Mouse (Mus musculus) liver, adult 2 months (tissue): ENCODE data around the gene Tmem254a. TPM values are rescaled to one million over a fixed set of nuclear protein-coding genes. Genes with fewer than 3 reads are reported as not detected.
"Not testable (repeated sequence)": the region's sequence is repeated elsewhere in the genome, so short reads cannot be mapped to it uniquely, and the experiment has no call there.

Experiments used
- DNase-seq: peaks from one replicate; pipeline ENCODE4 v3.0.0-alpha.2; 2011; ENCODE audit warnings: low read depth, low spot score; ENCODE audit errors: extremely low read depth
- H3K27ac ChIP-seq: fragments of 200-500 bp; replicated peaks from 2 replicates; pipeline ENCODE4 v1.5.1; 2012; ENCODE audit warnings: low read depth, mild to moderate bottlenecking, control low read depth, inconsistent platforms, low read length; ENCODE audit not compliant: insufficient read depth
- H3K27me3 ChIP-seq: fragments of 200-500 bp; 2 replicates; pipeline ENCODE4 v1.6.1; 2012; ENCODE audit warnings: mild to moderate bottlenecking, moderate library complexity, low read length, inconsistent platforms; ENCODE audit not compliant: control insufficient read depth, insufficient read depth
- H3K36me3 ChIP-seq: fragments of 200-500 bp; 2 replicates; pipeline ENCODE4 v1.6.1; 2012; ENCODE audit warnings: low read length, inconsistent platforms; ENCODE audit not compliant: control insufficient read depth, insufficient read depth
- H3K4me1 ChIP-seq: fragments of 200-500 bp; 2 replicates; pipeline ENCODE4 v1.6.1; 2011; ENCODE audit warnings: low read length; ENCODE audit not compliant: control insufficient read depth, insufficient read depth
- H3K4me3 ChIP-seq: fragments of 200-500 bp; 2 replicates; pipeline ENCODE4 v1.5.1; 2011; ENCODE audit warnings: low read depth, mild to moderate bottlenecking, control low read depth, low read length, moderate library complexity; ENCODE audit not compliant: insufficient read depth
- H3K79me2 ChIP-seq: fragments of 200-500 bp; 2 replicates; pipeline ENCODE4 v1.6.1; 2012; ENCODE audit warnings: inconsistent platforms, mild to moderate bottlenecking, low read length, moderate library complexity; ENCODE audit not compliant: control insufficient read depth, insufficient read depth
- H3K9ac ChIP-seq: fragments of 200-500 bp; 2 replicates; pipeline ENCODE4 v1.6.1; 2012; ENCODE audit warnings: low read depth, mild to moderate bottlenecking, control low read depth, inconsistent platforms, low read length
- WGBS: fragments of 180-500 bp; shearing (Covaris S2); methylation state at CpG from one replicate; pipeline ENCODE4 v1.1.7; 2018; 5-methylcytosine and 5-hydroxymethylcytosine counted together
- polyA plus RNA-seq: library from polyadenylated mRNA; depleted of rRNA; stranded (reverse); fragments of >200 nt; gene quantifications from 2 replicates; pipeline ENCODE4 v1.2.3, GENCODE M21; 2012; rRNA removed
- total RNA-seq: library from RNA; depleted of rRNA; stranded (reverse); fragments of >200 nt; gene quantifications from 2 replicates; pipeline ENCODE4 v1.2.3, GENCODE M21; 2014; rRNA removed

Tmem254a gene
- total and polyA plus RNA-seq, 2 experiments: 1.7 to 15.7 TPM

DNA sequence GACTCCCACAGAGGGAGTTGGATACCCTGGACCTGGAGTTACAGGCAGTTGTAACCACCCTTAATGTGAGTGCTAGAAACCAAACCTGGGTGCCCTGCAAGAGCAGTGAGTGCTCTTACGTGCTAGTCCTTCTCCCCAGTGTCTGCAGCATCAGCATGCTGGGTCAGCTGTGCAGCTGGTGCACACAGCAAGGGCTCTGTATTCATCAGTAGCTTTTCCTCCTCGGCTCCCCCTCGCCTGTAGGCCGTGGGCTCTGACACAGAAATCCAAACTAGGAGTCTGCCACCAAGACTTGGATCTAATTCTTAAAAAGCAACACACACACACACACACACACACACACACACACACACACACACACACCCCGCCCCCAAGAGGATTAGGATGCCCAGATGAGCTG lies 22.2 kb downstream of the Tmem254a start:
- not testable (repeated sequence) for H3K27me3 ChIP-seq, DNase-seq
- 100% methylated on average over 1 of the region's 5 CpGs for WGBS

DNA sequence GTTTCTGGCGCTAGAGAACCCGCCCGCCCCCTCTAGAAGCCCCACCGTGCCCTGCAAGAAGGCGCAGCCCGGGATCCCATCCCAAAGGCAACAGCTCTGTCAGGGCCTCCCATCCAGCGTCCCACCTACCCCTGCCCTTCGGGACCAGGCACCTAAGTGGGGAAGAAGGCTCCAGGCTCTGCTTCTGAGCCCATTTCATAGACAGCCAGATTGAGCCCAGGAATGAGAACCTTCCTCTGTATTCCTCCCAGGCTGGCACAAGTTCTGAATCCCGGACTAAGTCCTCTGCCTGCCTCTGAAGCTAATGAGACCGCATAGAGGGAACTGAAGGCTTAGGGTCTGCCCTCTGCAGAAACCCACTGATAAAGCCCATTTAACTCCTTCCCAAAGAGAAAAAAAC lies 24.5 kb downstream of the Tmem254a start, which contains the start of gene Plac9a:
TSS of gene Plac9a (minus strand) at position 101 of the 400 bp plus-strand sequence.
- not testable (repeated sequence) for H3K9ac ChIP-seq, H3K79me2 ChIP-seq, H3K36me3 ChIP-seq, H3K27ac ChIP-seq, H3K27me3 ChIP-seq, DNase-seq, H3K4me1 ChIP-seq, H3K4me3 ChIP-seq
- WGBS: no CpG with 5 or more reads among the region's 10 CpGs

More for the DNA sequence above, 22.2 kb downstream of the Tmem254a start:
- H3K9ac ChIP-seq, H3K4me1 ChIP-seq, H3K36me3 ChIP-seq, H3K27ac ChIP-seq, H3K79me2 ChIP-seq, H3K4me3 ChIP-seq: not testable (repeated sequence)

DNA sequence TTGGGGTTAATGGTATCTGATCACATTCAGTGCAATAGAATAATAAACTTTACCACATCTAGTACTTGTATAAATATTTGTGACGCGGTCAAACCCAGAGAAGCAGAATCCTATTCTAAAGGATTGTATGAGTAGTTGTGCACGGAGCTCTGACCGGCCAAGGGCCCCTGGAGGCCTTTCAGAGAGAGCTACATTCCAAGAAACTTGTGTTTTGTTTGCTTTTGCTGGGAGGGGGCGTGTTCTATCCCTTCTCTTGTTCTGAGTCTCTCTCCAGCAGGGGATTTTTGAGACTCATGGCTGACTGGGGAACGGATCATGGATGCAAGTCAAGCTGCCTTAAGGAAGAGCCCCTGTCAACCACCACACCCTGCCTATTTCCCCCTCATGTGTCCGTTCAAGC lies 31.8 kb downstream of the Tmem254a start:
- not testable (repeated sequence) for H3K9ac ChIP-seq, H3K27ac ChIP-seq, H3K79me2 ChIP-seq, DNase-seq, H3K36me3 ChIP-seq, H3K4me1 ChIP-seq, H3K27me3 ChIP-seq, H3K4me3 ChIP-seq
- no CpG with 5 or more reads among the region's 7 CpGs for WGBS

GRCm38 (mm10) chr14:25894566-25894965 lies 32.9 kb downstream of the Tmem254a start:
- H3K4me1 ChIP-seq, H3K27ac ChIP-seq, H3K36me3 ChIP-seq, H3K79me2 ChIP-seq, DNase-seq, H3K4me3 ChIP-seq, H3K9ac ChIP-seq, H3K27me3 ChIP-seq: not testable (repeated sequence)
- WGBS: no CpG with 5 or more reads among the region's 3 CpGs

DNA sequence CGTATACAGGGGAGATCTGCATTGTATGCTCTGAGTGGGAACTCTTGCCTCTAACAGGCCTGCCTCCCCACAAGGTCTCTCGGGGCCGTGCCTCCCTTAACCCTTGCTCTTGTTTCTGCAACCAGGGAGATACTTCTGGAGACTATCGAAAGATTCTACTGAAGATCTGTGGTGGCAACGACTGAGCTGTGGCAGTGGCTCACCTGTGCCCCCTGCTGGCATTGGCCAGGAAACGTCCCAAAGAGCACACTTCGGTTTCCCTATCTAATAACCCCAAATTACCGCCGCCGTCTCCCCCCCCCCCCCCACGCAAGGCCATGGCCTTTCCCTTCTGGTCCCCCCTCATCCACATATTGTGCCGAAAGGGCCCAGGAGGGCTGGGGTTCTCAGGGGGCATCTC lies 41.6 kb downstream of the Tmem254a start:
- not testable (repeated sequence) for DNase-seq, H3K79me2 ChIP-seq, H3K9ac ChIP-seq, H3K27me3 ChIP-seq, H3K4me3 ChIP-seq, H3K4me1 ChIP-seq, H3K27ac ChIP-seq, H3K36me3 ChIP-seq
- no CpG with 5 or more reads among the region's 12 CpGs for WGBS

DNA sequence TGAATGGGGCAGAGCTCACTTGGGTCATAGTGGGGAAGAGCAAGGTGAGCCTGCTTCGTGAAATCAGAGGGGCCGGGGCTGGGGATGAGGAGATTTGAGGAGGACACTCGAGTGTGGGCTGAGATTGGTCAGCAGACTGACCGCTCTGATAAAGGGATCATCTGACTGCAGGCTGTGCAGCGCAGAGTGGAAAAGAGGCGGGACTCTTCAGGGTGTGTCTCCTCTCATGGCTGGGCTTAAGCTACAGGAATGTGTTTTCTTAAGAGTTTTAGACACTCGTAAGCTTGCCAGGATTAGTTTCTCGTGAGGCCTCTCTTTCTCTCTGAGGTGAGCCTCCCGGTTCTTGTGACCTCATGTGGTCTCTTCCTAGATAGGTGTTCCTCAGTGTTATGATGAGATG lies 45.7 kb downstream of the Tmem254a start:
- H3K79me2 ChIP-seq, H3K9ac ChIP-seq, H3K27me3 ChIP-seq, H3K4me1 ChIP-seq, H3K27ac ChIP-seq, H3K4me3 ChIP-seq, DNase-seq, H3K36me3 ChIP-seq: not testable (repeated sequence)
- no CpG with 5 or more reads among the region's 9 CpGs for WGBS

GRCm38 (mm10) chr14:25876640-25877039 lies 50.8 kb downstream of the Tmem254a start:
- not testable (repeated sequence) for DNase-seq, H3K79me2 ChIP-seq, H3K36me3 ChIP-seq, H3K9ac ChIP-seq, H3K4me3 ChIP-seq, H3K27ac ChIP-seq, H3K4me1 ChIP-seq, H3K27me3 ChIP-seq
- no CpG with 5 or more reads among the region's 7 CpGs for WGBS

Other genes starting within 250 kb of the Tmem254a start
- 19.4 and 31.1 TPM in 2 replicates for gene Ppif, start 233.5 kb downstream of the Tmem254a start, total RNA-seq
- 76.3 and 80.6 TPM in 2 replicates for gene Ppif, start 233.5 kb downstream of the Tmem254a start, polyA plus RNA-seq
- gene Zcchc24, start 158.6 kb downstream of the Tmem254a start, total RNA-seq: 27.3 and 28.7 TPM in 2 replicates
- 53.0 and 57.7 TPM in 2 replicates for gene Zcchc24, start 158.6 kb downstream of the Tmem254a start, polyA plus RNA-seq
- 11.7 and 14.5 TPM in 2 replicates for gene Anxa11, start 85.5 kb downstream of the Tmem254a start, total RNA-seq
- gene Anxa11, start 85.5 kb downstream of the Tmem254a start, polyA plus RNA-seq: 30.5 and 33.6 TPM in 2 replicates
- not detected in 2 replicates for gene Plac9a, start 24.6 kb downstream of the Tmem254a start, total RNA-seq
- gene Plac9a, start 24.6 kb downstream of the Tmem254a start, polyA plus RNA-seq: 0.49 TPM in 1 of 2 replicates, not detected in the other
- not detected in 2 replicates for gene Cphx1, start 10.6 kb upstream of the Tmem254a start, total RNA-seq
- gene Cphx1, start 10.6 kb upstream of the Tmem254a start, polyA plus RNA-seq: 0.72 and 2.0 TPM in 2 replicates
- 0.46 TPM in 1 of 2 replicates, not detected in the other for gene Duxbl1, start 50.9 kb upstream of the Tmem254a start, total RNA-seq
- gene Duxbl1, start 50.9 kb upstream of the Tmem254a start, polyA plus RNA-seq: 0.05 TPM in 1 of 2 replicates, not detected in the other
- gene Gm9780, start 115.0 kb upstream of the Tmem254a start, total RNA-seq: 20.1 and 20.7 TPM in 2 replicates
- gene Gm9780, start 115.0 kb upstream of the Tmem254a start, polyA plus RNA-seq: 28.0 and 28.2 TPM in 2 replicates
- gene Tmem254c, start 139.7 kb upstream of the Tmem254a start, total RNA-seq: 29.7 and 34.0 TPM in 2 replicates
- 150 and 159 TPM in 2 replicates for gene Tmem254c, start 139.7 kb upstream of the Tmem254a start, polyA plus RNA-seq
- gene Cphx2, start 153.8 kb upstream of the Tmem254a start, total RNA-seq: not detected in 2 replicates
- 0.21 TPM in 1 of 2 replicates, not detected in the other for gene Cphx2, start 153.8 kb upstream of the Tmem254a start, polyA plus RNA-seq
- gene Cphx3, start 154.6 kb upstream of the Tmem254a start, total RNA-seq: 0.55 and 0.74 TPM in 2 replicates
- 0.45 TPM in 1 of 2 replicates, not detected in the other for gene Cphx3, start 154.6 kb upstream of the Tmem254a start, polyA plus RNA-seq
- not detected in 2 replicates for gene Duxbl2, start 190.7 kb upstream of the Tmem254a start, total RNA-seq
- gene Duxbl2, start 190.7 kb upstream of the Tmem254a start, polyA plus RNA-seq: not detected in 2 replicates